Mouse (Mus musculus) cerebellum, adult 18-20 months (tissue): ENCODE measurements at regions not wholly inside any gene's neighbourhood (a gene's known extent, or its start where the extent isn't known, plus 50 kb on each side); places are given as distances from the start of the nearest gene placed in this dataset.

Experiments used
- DNase-seq, 2 experiments: peaks; one replicate each; pipeline ENCODE4 v3.0.0; 2021

GRCm38 (mm10) chr3:9200156-9200555 lies 409.7 kb downstream of the Zfp704 start:
- no peak for DNase-seq

DNA sequence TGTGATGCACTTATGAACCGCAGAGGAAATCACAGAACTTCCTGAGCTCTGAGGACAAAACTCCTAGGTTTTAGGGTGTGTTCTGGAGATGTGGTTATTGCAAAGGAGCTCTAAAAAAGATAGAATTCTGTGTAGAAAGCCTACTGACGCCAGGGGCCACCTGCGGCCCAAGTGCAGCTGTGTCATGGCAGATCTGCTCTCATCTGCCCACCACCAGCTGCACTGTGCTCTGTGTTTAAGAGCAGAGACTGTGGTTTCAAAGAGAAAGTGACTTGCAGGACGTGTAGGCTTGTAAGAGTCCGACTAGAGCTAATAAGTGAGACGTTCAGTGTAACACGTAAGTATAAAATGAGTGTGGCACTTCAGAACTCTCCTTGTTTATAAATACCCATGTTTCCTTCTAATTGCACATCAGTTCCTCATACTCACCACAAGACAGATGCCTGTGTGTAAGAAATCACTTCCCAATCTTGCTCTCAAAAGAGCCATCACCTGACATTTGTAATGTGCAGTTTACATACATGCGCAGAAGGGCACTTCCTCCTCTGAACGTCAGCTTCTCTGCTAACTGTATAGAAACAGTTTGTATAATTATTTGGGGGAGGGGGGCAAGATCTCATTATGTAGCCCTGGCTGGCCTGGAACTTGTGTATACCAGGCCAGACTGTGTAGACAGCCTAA lies 411.1 kb downstream of the Zfp704 start:
- no peak for DNase-seq

DNA sequence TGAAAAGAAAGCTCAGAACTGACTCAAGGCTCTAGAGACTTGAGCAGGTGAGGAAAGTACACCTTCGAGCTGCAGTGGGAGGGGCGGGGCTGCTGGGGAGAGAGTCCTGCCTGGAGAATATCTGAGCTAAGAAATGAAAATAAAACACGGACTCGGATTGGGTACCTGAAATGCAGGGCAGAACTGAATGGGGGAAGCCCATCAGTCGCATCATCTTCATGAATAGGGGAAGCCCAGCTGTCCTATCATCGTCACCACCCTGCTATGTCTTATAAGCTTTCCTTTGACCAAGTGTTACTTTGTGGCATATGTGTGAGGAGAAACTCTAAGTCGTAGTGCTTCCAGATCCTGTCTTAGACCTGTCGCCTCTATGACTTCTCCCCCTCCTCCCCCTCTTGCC lies 414.1 kb downstream of the Zfp704 start:
- DNase-seq: no peak

- no peak for DNase-seq
These were observed 420.3 kb downstream of the Zfp704 start for GRCm38 (mm10) chr3:9189366-9190287.

GRCm38 (mm10) chr3:9186364-9187120 lies 423.3 kb downstream of the Zfp704 start:
- DNase-seq: no peak

GRCm38 (mm10) chr3:9181576-9181975 lies 428.3 kb downstream of the Zfp704 start:
- DNase-seq: no peak

DNA sequence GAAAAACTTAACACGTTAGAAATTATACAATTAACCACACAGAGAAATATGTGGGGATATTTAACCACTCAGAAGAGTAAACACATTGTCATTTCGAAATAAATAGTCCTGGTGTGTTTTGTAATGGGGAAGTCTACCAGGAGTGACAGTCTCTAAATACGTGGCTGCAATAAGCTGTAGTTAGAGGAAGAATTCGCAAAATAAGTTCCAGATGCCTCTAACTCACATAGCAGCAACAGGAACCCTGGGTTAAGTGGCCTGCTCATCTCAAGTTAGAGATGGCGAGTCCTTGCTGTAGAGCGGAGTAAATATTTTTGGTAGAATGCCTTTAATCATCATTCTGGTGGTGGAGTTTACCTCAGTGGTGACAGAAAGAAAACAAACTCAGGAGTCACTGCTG lies 430.2 kb downstream of the Zfp704 start:
- DNase-seq: no peak

DNA sequence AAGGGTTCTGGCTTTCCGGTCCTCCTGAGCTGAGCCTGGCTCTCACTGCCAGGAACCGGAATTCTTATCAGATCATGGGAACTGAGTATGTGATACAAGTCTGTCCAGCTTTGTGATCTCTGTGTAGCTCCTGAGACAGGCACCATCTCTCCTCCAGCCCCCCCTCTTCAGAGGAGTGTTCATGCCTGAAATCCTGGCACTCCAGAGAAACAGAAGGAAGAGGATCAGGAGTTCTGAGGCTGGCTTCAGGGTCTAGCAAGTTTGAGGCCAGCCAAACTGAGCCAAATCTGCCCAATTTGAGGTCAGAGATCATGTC lies 435.4 kb downstream of the Zfp704 start:
- DNase-seq: no peak

GRCm38 (mm10) chr3:9173643-9174516 lies 436.0 kb downstream of the Zfp704 start:
- DNase-seq: peak; percentile 60 to 67

GRCm38 (mm10) chr3:9171970-9172369 lies 437.9 kb downstream of the Zfp704 start:
- DNase-seq: no peak

DNA sequence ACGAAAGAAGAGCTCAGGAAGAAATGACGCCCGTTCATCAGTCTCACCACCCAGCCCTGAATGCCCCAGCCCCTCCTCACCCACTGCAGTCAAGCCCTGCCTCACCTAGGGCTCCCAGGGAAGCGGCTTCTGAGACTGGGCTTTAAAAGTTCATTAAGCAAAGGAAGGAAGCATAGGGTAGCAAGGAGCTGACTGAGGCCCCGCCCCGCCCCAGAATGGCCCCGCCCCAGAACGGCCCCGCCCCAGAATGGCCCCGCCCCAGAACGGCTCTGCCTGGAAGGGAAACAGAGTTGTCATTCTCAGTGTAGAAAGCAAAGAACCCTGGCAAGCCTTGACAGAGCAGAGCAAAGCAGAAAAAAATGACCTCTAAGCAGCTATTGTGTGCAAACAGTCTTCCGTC lies 440.9 kb downstream of the Zfp704 start:
- no peak for DNase-seq

- DNase-seq: no peak
These were observed 450.8 kb downstream of the Zfp704 start for GRCm38 (mm10) chr3:9159073-9159472.

DNA sequence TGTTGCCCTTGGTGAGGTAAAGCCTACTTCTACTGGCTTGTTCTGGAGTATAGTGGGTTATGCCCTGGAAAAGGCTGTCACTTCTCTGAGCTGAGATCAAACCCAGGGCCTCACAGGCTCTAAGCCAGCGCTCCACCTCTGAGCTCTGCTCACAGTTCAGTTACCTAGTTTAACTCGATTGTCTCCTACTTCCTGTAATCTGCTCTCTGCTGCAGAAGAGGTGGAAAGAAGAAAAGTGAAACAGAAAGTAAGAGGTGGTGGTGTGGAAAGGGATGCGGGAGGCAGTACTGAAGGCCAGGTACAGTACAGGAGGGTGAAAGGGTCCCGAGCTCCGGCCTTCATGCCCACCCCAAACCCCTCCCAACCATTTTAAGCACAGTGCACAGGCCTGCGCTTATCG lies 455.7 kb downstream of the Zfp704 start:
- DNase-seq: no peak

DNA sequence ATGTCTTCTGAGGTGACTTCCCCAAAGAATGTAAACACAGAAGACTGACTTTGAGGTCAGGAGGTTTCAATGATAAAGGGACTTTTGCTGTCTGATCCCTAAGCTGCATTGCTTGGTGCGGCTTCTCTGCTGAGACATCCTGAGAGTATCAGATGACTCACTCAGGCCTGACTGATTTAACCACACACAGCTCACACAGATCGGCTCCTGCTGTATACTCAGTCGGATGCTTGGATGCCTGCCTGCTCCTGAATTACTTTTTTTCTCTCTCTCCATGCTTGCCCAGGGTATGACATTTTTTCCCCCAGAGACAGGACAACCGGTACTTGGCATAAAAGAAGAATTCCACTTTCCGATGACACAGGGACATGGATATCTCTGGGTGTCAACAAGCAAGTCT lies 456.2 kb downstream of the Zfp704 start:
- peak; percentile 43 to 49 for DNase-seq

DNA sequence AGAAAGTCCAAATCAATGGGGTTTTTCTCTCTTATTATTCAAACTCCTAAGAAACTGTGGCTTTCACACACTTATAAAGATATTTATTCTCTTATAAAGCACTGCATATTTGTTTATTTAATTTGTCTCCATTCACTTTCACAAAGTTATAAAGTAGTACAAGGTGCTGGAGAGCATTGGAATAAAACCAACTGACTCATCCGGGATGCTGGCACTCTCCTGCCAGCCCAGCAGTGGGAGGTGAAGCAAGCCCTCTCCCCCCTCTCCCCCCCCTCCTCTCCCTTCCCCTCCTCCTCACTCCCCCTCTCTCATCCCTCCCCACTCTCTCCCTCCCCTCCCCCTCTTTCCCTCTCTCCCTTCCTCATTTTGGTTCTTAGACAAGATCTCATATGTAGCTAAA lies 457.6 kb downstream of the Zfp704 start:
- DNase-seq: no peak

DNA sequence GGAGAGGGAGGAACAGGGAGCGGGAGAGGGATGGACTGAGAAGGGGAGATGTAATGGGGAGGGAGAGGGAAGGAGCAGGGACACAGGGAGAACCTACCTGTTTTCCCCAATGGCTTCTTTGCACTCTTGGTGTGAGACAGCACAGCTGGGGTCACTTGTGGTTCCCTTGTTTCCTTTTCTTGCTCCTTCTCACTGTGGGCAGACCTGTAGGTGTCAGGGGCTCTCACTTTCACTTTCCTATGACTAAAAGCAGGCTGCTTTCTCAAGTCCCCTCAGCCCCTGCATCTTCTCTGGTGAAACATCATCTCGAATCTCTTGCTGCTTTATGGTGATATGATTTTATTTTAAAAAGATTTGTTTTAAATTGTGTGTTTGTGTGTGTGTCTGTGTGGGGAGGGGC lies 458.3 kb downstream of the Zfp704 start:
- no peak for DNase-seq

- no peak for DNase-seq
These were observed 461.3 kb downstream of the Zfp704 start for GRCm38 (mm10) chr3:9148605-9149004.

DNA sequence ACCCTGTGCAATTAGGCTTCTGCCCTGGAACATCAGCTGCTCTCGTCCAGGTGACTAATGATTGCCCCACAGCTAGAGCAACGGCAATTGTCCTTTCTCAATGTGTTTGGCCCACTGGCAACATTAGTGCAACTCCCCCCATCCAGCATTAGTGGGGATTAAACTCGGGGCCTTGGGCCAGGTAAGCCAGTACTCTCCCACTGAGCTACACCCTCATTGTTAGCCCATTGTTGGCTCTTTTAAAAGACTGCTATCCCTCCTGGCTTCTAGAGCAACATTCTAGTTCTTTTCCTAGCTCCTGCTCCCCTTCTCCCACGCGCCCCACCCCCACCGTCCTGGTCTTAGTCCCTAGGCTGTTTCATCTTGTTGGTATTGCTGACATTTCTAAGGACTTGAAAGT lies 463.4 kb downstream of the Zfp704 start:
- no peak for DNase-seq

DNA sequence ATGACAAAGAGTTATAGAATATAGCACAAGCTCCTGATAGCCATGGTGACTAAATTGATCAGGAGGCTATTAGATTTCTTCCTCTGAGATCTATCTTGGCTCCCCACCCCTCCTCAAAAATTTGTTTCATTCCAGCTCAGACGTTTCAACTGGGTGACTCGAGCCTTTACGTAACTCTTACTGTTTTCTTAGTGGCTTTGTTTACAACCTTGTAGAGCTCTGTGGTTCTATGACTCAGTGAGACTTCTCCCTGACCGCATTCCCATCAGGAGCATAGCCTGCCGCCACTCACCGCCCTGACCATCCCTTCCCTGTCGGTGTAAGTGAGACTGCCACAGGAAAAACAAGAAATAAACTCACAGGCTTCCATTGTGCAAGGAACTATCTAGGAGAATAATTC lies 464.3 kb downstream of the Zfp704 start:
- DNase-seq: no peak

GRCm38 (mm10) chr3:9141836-9142235 lies 468.0 kb downstream of the Zfp704 start:
- no peak for DNase-seq

DNA sequence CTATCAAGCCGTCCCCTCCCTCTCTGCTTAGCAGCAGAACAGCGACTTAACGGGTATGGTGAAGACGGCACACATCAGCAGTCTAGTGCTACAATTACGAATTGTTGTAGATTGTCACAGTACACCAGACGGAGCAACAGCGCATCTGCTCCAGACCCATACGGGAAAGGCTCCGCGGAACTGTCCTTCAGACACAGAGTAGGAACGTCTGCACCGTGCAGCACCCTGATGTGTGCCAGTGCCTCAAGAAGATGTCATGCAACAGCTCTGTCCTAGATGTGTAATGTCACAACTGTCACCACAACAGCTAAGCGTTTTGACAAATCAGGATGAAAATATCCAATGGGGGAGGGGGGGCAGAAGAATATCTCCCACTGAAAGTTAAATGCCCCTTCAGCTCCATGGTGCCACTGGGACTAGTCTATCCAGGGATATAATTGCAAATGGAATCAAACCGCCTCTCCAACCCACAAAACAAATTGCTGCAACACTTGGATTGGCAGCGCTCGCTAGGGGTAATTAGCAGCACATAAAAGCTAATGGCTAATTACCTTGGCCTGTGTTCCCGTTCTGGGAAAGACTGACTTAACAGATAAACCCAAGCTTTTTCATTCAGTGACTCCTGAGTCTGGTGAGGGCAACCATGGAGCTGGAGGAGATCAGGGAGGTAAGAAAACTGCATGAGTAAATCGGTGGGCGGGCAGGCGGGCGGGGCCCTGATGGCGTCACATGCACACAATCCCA lies 472.6 kb downstream of the Zfp704 start:
- DNase-seq: no peak

DNA sequence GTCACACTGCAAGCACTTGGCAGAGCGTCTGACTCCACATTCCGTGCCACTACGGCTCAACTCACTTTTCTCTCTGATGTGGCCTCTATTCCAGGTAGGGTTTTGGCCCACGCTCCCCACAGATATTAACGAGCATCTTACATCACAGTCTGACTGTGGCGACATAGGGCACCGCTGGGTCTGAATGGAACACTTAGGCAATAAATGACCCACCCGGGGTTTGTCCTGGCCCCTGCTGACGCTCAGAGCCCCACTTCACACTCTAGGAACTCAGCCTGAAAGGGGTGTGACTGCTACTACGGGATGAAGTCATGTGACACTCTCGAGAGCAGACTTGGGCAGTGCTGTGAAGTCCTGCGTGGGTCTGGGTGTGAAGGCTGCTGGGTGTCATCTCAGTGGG lies 475.9 kb downstream of the Zfp704 start:
- DNase-seq: no peak
